Mouse (Mus musculus) myocyte (in vitro differentiated cells): ENCODE measurements around the gene Dctn1.

Experiments used
- E2F4 ChIP-seq: IDR thresholded peaks from one replicate; pipeline ENCODE4 v1.6.1; 2011; ENCODE audit warnings: mild to moderate bottlenecking, control low read depth, moderate library complexity; ENCODE audit not compliant: insufficient read depth
- MAX ChIP-seq: IDR thresholded peaks from one replicate; pipeline ENCODE4 v1.6.1; 2011; ENCODE audit warnings: low read depth, mild to moderate bottlenecking, control low read depth
- MYOD1 ChIP-seq, 3 experiments: IDR thresholded peaks; one replicate each; pipeline ENCODE4 v1.6.1; 2011; ENCODE audit warnings: control low read depth in 2 of 3, low read depth in 2 of 3, mild to moderate bottlenecking in 2 of 3, moderate library complexity in 1 of 3; ENCODE audit not compliant: insufficient read length in 2 of 3, control insufficient read depth in 1 of 3
- POLR2A ChIP-seq: IDR thresholded peaks from one replicate; pipeline ENCODE4 v1.6.1; 2011; ENCODE audit warnings: low read depth, mild to moderate bottlenecking, control low read depth, moderate library complexity; ENCODE audit not compliant: insufficient read length
- POLR2AphosphoS2 ChIP-seq: IDR thresholded peaks from one replicate; pipeline ENCODE4 v1.6.1; 2011; ENCODE audit warnings: low read depth, control low read depth; ENCODE audit not compliant: insufficient read length
- USF1 ChIP-seq: IDR thresholded peaks from one replicate; pipeline ENCODE4 v1.6.1; 2011; ENCODE audit warnings: low read depth, mild to moderate bottlenecking, control low read depth, moderate library complexity

DNA sequence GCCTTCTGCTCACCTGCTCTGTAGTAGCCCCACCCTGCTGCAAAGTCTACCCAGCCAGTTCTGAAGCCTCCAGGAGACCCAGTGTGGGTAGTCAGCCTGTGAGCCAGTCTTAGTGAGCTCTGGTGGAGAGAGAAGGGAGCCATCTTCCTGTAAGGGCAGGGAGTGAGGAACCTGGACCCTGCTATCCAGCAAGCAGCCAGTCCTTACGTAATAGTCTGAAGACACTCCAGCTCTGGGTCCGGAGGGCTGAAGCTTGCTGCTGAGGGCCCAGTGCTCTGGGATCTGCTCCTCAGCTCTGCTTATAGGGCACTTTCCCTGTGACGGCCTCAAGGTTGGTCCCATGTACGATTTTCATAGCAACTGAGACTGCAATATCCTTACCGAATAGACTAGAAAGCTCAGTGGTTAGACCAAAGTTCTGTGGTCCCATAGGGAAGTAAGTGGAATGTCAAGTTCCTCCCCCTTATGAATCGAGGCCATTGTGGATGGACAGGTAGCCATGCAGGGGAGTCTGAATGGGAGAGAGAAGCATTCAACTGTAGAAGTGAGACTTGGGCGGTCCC, 30.7 kb upstream of the Dctn1 start, which contains the start of gene Rtkn:
- TF ChIP-seq POLR2A, result no peak
- no peak for TF ChIP-seq POLR2AphosphoS2
- no peak for TF ChIP-seq MYOD1 (IDR thresholded peaks at IDR 0.05; ENCODE audit: control insufficient read depth in 1 of 3, insufficient read length in 2 of 3, low read depth in 2 of 3)
- no peak for TF ChIP-seq MAX
- TF ChIP-seq E2F4, result no peak
- no peak for TF ChIP-seq USF1
